In genomic region chr12:52834781-52835279, GRCm38 (mm10) we compare ENCODE assay signal across 9 mouse cellular contexts.
DNase-seq lines count a peak whose midpoint lies in the region; ATAC-seq and TF ChIP-seq lines count a peak whose summit lies in the region.
"Had no signal": no experiment of that assay in that cellular context is flagged by ENCODE, and none has a peak within 500 bp of the region (broad histone marks: within the 10 kb centered on the region; RNA-seq: fewer than 3 reads in every experiment).

No protein-coding gene starts in this region.

- H3K27ac ChIP-seq in embryonic facial prominence, embryonic 11.5 days (replicated peaks; ENCODE audit: low read depth, low read length) = no peak overlapping the region; the same call in 1 of the 2 replicates
- H3K27ac ChIP-seq in heart, embryonic 15.5 days = peak overlapping the region; percentile 65
- peak overlapping the region; percentile 82 for H3K27ac ChIP-seq in limb, embryonic 15.5 days

- H3K9me3 ChIP-seq in embryonic facial prominence, embryonic 11.5 days (replicated peaks; ENCODE audit: control insufficient read depth, low read length) = no peaks in the 10 kb centered on the region
- no peaks in the 10 kb centered on the region for H3K9me3 ChIP-seq in heart, embryonic 15.5 days (replicated peaks)
- no peaks in the 10 kb centered on the region for H3K9me3 ChIP-seq in limb, embryonic 15.5 days

- no peak overlapping the region for H3K4me2 ChIP-seq in embryonic facial prominence, embryonic 11.5 days (ENCODE audit: low read depth, low read length)
- no peak overlapping the region for H3K4me2 ChIP-seq in heart, embryonic 15.5 days
- no peak overlapping the region for H3K4me2 ChIP-seq in limb, embryonic 15.5 days

- H3K4me1 ChIP-seq in embryonic facial prominence, embryonic 11.5 days (ENCODE audit: control insufficient read depth, insufficient read depth, low read length) = peaks cover 7% of the 10 kb centered on the region; the same call in 1 of the 2 replicates
- H3K4me1 ChIP-seq in heart, embryonic 15.5 days (replicated peaks) = peaks cover 27% of the 10 kb centered on the region
- peaks cover 21% of the 10 kb centered on the region for H3K4me1 ChIP-seq in limb, embryonic 15.5 days

- in situ Hi-C loops in Patski (cut with MboI; ENCODE audit: low pct_unique_long_range_greater_than_20kb) = loop anchor here (5.0 to 10.0 kb wide), 4 partner anchors 198 to 828 kb away; partner anchors contain the start of genes Arhgap5 and Dtd2

- WGBS in embryonic facial prominence, embryonic 11.5 days = 32% methylated on average over 6 of the region's 6 CpGs
- WGBS in heart, embryonic 15.5 days = 46% methylated on average over 6 of the region's 6 CpGs
- WGBS in limb, embryonic 15.5 days = 49% methylated on average over 6 of the region's 6 CpGs

- no peak overlapping the region for H3K9ac ChIP-seq in embryonic facial prominence, embryonic 11.5 days (replicated peaks; ENCODE audit: low read length)
- H3K9ac ChIP-seq in heart, embryonic 15.5 days = no peak overlapping the region
- no peak overlapping the region for H3K9ac ChIP-seq in limb, embryonic 15.5 days

- TF ChIP-seq CTCF in Patski (IDR thresholded peaks at IDR 0.05) = no peak

- no peaks in the 10 kb centered on the region for H3K36me3 ChIP-seq in embryonic facial prominence, embryonic 11.5 days (replicated peaks; ENCODE audit: control insufficient read depth, insufficient read depth, low read depth, low read length)
- H3K36me3 ChIP-seq in heart, embryonic 15.5 days = no peaks in the 10 kb centered on the region
- no peaks in the 10 kb centered on the region for H3K36me3 ChIP-seq in limb, embryonic 15.5 days

- no peak overlapping the region for H3K4me3 ChIP-seq in embryonic facial prominence, embryonic 11.5 days (ENCODE audit: low read depth, low read length)
- H3K4me3 ChIP-seq in heart, embryonic 15.5 days = no peak overlapping the region
- no peak overlapping the region for H3K4me3 ChIP-seq in limb, embryonic 15.5 days

- peak; percentile 10 for ATAC-seq in Patski
- ATAC-seq in embryonic facial prominence, embryonic 11.5 days (replicated peaks; ENCODE audit: insufficient number of reproducible peaks, low FRiP score, low TSS enrichment, low read depth) = peak; percentile 41; the same call in 1 of the 2 replicates
- ATAC-seq in heart, embryonic 15.5 days (replicated peaks; ENCODE audit: insufficient number of reproducible peaks, insufficient read depth, low FRiP score, low read depth) = 0 out of 2 replicates have a peak, but pooled peaks have one; percentile 18
- ATAC-seq in limb, embryonic 15.5 days (ENCODE audit: insufficient number of reproducible peaks, low FRiP score, low TSS enrichment, low read depth) = no peak
- ATAC-seq in activated CD4-positive, CD25-positive, alpha-beta regulatory T cell, adult 4 months = no peak

- CTCF ChIA-PET in Patski (lab: Charles Lee) = interaction anchor here (1.3 to 2.1 kb wide), 5 partner anchors 11 to 833 kb away, joined by 3 to 12 read pairs (median 4); no protein-coding TSS in a partner anchor

- no peaks in the 10 kb centered on the region for H3K27me3 ChIP-seq in Patski
- H3K27me3 ChIP-seq in embryonic facial prominence, embryonic 11.5 days (ENCODE audit: control insufficient read depth, insufficient read depth, low read length) = no peaks in the 10 kb centered on the region
- H3K27me3 ChIP-seq in heart, embryonic 15.5 days = no peaks in the 10 kb centered on the region
- no peaks in the 10 kb centered on the region for H3K27me3 ChIP-seq in limb, embryonic 15.5 days

- no peak for DNase-seq in Patski (ENCODE audit: low read depth, low spot score)
- DNase-seq in embryonic facial prominence, embryonic 11.5 days (ENCODE audit: low spot score) = no peak
- DNase-seq in layer of hippocampus, adult 18-20 months (ENCODE audit: low spot score in 2 of 2) = no peak
- no peak for DNase-seq in ovary, postnatal 14 days (ENCODE audit: low spot score)
- no peak for DNase-seq in kidney, adult 8-10 months
- DNase-seq: cerebellum, adult 11 months had no signal

- POLR2A ChIA-PET in Patski (lab: Charles Lee) = interaction anchor here (0.6 to 0.7 kb wide), 2 partner anchors 19 to 924 kb away, joined by 3 to 6 read pairs; no protein-coding TSS in a partner anchor

Comparison
In these comparisons a context has a peak if more than half of its experiments do, and no peak if none do; other contexts are left out.
1. ATAC-seq: peak in Patski (single experiment), embryonic facial prominence, embryonic 11.5 days (single experiment) and heart, embryonic 15.5 days (single experiment); none in limb, embryonic 15.5 days (single experiment) and activated CD4-positive, CD25-positive, alpha-beta regulatory T cell, adult 4 months (single experiment).